Mouse (Mus musculus) neural tube, embryonic 10.5 days (tissue): ENCODE results near the gene Bcl6.

Experiments
- DNase-seq: peaks from one replicate; pipeline ENCODE4 v3.0.0-alpha.2; 2017; ENCODE audit warnings: low spot score; ENCODE audit errors: extremely low spot score

The Bcl6 gene

GRCm38 (mm10) chr16:23988466-23989208, at the start of gene Bcl6, which contains the start of gene Gm37419:
TSS of gene Bcl6 (minus strand) at chr16:23988852.
TSS of gene Gm37419 (plus strand) at chr16:23988482.
- peak; percentile 85 for DNase-seq

DNA sequence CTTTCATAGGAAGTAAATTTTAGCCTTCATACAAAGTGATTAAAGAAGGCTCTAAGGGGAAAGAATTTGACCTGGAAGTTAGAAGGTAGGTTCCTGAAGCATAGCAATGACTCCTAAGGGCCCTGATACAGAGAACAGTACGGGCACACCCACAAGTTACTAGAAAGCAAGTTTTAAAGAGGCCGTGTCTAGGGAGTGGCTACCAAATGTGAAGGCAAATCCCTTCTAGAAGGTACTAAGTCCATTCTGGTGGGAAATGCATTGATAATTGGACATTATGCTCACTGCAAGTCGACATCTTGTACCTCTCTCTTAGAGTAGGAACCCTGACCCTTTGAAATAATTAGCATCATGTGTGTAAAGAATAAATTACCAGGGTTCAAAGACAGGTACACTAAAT, 47.7 kb upstream of the Bcl6 start:
- no peak for DNase-seq

GRCm38 (mm10) chr16:24035767-24036166, 47.1 kb upstream of the Bcl6 start:
- DNase-seq = no peak

DNA sequence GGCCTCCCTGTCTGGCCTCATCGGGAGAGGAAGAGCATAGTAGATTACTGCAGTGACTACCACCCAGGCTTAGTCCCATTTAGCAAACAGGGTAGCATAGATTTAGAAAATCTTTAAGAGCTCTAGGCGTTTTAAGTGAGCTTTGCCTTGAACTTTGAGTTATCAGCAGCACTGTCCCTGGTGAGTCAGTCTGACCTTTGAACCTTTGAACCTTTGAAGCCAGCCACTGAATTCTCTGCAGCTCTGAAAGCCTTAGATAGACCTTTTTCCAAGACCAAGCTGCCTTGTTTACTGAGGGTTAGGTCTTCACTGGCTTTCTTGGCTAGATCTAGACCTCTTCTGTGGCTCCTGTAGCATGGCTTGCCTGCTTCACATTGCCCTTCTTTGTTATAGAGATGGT, 45.8 kb upstream of the Bcl6 start:
- DNase-seq = no peak

DNA sequence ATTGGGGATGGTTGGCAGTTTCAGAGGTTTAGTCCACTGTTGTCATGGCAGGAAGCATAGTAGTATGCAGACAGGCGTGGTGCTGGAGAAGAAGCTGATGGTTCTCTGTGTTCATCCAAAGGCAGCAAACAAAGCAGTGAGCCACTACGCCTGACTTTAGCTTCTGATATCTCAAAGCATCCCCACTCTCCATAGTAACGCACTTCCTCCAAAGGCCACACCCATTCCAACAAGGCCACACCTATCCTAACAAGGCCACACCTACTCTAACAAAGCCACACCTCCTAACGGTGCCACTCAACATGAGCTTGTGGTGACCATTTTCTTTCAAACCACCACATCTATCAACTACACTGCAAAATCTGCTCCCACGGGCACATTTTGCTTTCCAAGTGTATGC, 44.6 kb upstream of the Bcl6 start:
- DNase-seq = no peak

GRCm38 (mm10) chr16:24029965-24030672, 41.5 kb upstream of the Bcl6 start:
- no peak for DNase-seq

DNA sequence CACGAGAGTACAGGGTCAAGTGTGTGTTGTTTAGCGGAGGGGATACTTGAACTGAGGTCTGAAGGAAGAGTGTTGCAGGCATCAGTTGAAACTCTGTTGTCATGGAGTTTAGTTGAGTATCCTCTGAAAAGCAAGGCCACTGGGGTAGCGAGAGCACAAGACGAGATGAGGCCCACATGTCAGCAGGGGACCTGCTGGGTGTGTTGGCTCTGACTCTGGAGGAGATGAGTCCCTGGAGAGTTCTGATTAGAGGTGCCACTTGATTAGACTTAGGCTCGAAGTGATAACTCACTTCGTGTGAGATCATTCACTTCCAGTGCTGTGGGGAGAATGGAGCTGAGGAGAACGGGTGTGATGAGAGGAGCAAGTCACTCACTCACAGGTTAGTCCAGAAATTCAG, 36.8 kb upstream of the Bcl6 start:
- DNase-seq = no peak

GRCm38 (mm10) chr16:24022605-24023004, 34.0 kb upstream of the Bcl6 start:
- no peak for DNase-seq

DNA sequence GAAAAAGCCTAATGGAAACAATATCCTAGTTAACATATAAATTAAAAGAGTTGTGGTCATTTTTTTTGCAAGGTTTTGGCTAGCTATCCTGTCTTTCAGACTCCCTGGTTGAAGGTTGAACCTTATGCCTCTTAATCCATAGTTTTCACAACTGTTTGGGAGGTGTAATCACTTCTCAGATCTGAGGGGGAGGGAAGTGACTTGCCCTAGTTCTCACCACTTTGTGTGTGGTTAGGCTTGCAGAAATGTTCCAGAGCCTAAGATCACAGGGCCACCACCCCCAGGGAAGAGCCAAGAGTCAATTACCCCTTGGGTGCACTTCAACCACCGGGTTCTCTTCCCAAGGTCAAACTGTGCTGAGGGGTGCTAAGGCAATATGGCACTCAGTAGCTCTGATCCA, 33.1 kb upstream of the Bcl6 start:
- DNase-seq = no peak

DNA sequence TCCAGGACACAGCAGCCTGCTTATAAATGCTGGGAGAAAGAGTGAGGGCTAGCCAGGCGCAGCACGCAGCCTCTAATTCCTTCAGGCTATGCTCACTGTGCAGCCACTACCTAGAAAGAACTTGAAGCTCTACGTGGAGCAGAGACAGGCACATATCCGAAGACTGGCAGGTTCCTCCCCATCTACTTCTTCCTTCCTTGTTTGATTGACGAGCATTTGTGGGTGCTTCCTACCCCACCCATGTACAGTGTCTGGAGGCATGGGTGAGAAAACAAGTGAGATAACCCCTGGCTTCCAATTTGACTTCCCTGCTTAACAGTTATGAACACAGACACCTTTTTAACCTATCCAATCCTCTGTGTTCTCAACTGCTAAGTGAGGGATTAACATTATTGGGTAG, 28.1 kb upstream of the Bcl6 start:
- no peak for DNase-seq

DNA sequence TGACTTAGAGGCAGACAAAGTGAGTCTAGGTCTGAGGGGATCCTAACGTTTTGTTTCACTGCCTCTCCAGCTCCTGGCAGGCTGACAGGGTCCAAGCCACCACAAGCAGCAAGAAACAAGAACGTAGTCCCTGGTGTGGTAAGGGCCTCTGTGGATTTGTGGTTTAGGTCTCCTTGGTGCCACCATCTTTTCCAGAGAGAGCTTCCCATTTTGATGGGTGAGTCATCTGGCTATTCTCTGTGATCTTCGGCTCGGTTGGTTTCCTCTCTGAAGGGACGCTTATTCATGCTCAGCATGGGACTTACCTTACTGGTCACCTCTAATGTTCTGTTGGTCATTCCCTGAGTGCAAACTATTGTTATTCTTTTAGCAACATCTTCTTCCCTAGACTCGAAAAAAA, 27.6 kb upstream of the Bcl6 start:
- no peak for DNase-seq

DNA sequence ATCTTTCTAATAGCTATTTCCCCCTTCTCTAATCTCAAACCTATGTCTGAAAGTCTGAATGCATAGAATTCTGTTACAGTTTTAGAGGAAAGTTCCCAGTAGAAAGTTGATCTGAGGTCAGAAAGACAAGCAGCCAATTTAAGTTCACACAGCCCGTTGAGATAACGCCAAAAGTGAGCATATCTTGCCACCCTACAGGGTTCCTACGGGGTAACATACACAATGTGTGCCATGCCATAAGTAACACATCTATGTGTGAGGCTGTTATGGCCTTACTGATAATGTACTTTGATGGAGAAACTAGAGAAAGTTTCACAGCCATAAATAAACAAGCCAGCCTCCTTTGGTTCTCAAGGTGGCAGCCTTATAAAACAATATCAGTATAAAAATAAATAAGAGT, 25.7 kb upstream of the Bcl6 start:
- DNase-seq = no peak

- no peak for DNase-seq
Observed at GRCm38 (mm10) chr16:24012066-24012465, 23.4 kb upstream of the Bcl6 start.

GRCm38 (mm10) chr16:24011306-24011705, 22.7 kb upstream of the Bcl6 start:
- DNase-seq = no peak

DNA sequence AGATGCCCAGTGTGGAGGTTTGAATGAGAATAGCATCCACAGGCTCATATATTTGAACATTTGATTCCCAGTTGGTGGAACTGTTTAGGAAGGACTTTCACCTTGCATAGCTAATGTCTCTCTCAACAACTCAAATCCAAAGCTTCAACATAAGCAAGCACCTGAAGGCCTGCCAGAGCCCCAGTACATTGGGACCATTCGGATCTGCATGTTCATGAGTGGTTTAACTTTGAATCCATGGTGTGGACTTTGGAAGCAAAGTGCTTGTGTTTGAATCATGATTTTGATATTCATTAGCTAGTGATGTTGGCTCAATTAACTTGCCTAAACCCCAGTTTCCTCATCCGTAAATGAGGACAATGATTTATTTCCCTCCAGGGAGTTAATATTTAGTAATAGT, 21.2 kb upstream of the Bcl6 start:
- no peak for DNase-seq

DNA sequence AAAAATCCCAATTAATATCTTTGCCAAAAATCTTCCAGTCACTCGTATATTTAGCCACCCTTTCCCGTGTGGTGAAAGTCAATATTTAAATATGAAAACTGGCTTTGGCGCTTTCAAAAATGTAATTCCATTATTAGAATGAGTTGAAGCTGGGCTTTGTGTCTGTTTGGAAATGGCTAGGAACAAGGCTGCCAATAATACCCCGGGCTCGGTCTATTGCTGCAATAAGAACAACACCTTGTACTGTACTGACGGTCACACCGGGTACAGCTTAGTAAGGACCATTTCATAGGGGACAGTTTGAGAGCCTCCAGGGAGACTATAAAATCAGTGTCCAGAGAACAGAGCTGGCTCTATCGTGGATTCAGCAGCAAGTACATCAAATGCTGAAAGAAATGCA, 17.3 kb upstream of the Bcl6 start:
- DNase-seq = no peak

DNA sequence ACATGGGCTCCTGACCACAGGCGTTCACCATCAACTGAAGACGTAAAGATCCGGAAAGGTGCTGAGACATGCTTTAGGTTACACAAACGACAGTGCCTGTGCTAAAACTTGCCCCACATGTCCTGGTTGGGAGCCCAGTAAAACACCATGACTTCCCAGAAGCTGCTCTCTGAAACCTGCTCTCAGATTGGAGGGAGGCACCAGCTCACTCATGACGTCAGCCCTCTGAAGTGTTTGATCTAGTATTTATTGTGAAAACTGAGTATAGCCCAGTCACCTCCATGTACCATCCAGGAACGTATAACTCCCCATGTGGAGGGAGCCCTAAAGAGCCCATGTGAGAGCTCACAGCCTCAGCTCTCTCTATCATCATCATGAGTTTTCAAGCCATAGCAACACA, 9.3 kb upstream of the Bcl6 start:
- no peak for DNase-seq

- no peak for DNase-seq
Observed at GRCm38 (mm10) chr16:23997228-23997627, 8.6 kb upstream of the Bcl6 start.

DNA sequence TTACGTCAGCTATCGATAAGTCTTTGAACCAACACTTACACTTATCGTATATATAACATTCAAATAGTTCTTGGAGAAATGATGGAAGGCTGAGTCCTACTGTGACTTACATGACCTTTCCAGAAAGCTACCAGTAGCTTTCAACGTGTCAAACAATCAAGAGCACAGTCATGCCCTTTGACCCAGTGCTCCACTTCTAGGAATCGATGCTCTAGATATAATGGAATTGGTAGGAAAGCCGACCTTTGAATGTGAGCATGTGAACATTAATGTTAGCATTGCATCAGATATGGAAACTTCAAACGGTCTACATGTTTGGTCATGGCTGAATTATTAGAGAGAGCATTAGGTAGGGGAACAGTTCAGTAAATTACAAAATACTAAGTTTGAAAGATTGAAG, 7.7 kb upstream of the Bcl6 start:
- DNase-seq = no peak

DNA sequence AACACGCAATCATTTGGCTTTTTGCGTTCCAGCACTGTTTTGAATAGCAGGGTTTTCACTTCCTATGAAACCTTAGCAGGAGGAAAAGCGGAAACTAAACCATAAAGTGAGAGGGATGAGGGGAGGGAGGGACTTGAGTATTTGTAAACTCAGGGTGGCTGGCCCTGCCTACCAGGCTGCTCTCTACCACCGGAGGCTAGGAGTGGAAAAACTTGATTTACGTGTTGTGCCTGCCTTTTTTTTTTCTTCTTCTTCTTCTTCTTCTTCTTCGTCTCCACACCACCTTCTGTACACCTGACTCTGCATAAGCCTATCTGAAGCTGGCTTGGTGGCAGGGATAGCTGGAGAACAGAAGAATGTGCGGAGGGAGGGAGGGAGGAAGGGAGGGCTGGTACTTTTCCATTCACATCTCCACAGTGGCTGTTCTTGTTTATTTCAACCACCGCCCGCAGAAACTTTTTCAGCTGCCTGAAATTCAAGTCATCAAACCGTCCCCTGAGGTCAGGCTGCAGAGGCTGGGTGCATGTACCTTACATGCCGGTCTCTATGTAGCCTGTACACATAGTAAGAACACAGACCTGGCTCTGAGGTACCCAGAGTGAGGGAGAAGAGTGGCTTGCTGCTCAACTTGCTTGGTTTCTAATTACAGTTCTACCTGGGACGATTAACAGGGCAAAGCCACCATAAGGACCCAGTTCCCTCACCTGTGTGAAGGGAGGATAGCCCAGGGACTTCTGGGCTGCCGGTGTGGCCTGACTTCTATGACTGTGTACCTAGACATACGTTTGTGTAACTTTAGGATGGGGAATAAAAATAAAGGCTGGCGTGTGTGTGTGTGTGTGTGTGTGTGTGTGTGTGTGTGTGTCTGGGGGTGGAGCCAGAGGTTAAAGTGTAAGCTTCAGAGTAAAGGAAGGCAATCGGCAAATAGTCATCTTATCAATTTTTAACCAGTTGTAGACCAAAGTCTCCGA, 5.0 kb upstream of the Bcl6 start:
- DNase-seq = no peak

DNA sequence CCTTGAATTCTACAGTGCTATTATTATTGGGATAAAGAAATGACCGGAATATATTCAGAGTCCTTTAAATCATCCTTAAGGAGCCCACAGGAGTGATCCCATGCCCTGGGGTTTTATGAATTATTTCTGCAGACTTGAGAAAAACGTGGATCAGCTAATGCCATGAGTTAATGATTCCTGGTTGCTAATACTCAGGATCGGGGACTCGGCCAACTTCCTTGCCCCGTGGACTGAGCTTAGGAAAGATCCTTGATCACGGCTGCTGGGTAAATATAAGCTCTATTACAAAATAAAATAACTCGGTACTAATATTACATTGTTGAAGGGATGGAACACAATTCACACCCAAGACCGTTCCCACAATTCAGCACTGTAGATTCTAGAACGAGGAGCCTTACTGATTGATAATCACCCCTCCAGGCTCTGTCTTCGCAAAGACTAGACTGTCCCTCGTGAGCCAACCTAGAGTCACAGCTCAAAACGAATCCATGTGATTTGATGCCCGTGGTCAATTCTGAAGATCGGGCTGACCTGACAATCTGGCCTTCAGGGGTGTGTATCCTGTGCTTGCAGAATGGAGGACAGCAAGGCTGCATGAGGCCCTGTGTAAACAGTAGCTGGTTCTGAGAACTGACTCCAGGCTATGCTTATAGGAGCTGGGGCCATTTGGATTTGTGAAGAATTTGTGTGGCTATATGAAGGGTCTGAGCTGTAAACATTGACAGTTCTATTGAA, 3.4 kb upstream of the Bcl6 start:
- no peak for DNase-seq
